Mouse (Mus musculus): Measurements from ENCODE around the gene Sesn3. TPM values are rescaled to one million over a fixed set of nuclear protein-coding genes. Genes with fewer than 3 reads are reported as not detected.

Sesn3 gene
- polyA plus RNA-seq, 1 experiment = 4.7 TPM

- Histone ChIP-seq H3K79me2 (ENCODE audit: control insufficient read depth, insufficient read depth) (no peaks in the 10 kb centered on the region), H3K27me3 (ENCODE audit: control insufficient read depth, insufficient read depth, insufficient read length) (no peaks in the 10 kb centered on the region), H3K36me3 (ENCODE audit: control insufficient read depth, insufficient read depth) (no peaks in the 10 kb centered on the region), H3K4me3 (no peak overlapping the region), H3ac (ENCODE audit: control insufficient read depth, insufficient read length) (no peak overlapping the region), H3K4me2 (ENCODE audit: low read depth) (no peak overlapping the region)
- TF ChIP-seq CEBPB (IDR thresholded peaks at IDR 0.05; ENCODE audit: insufficient read depth, poor library complexity, severe bottlenecking) (no peak), POLR2A (IDR thresholded peaks at IDR 0.05; ENCODE audit: insufficient read length, low read depth) (no peak), MAX (IDR thresholded peaks at IDR 0.05; ENCODE audit: low read depth) (no peak), REST (IDR thresholded peaks at IDR 0.05; ENCODE audit: insufficient read depth, insufficient read length) (no peak), TCF3 (IDR thresholded peaks at IDR 0.05; ENCODE audit: insufficient read length, low read depth) (no peak), TCF12 (IDR thresholded peaks at IDR 0.05; ENCODE audit: insufficient read depth, poor library complexity, severe bottlenecking) (no peak), E2F4 (IDR thresholded peaks at IDR 0.05; ENCODE audit: insufficient read depth) (no peak), SRF (IDR thresholded peaks at IDR 0.05; ENCODE audit: control insufficient read depth, insufficient read length, low read depth) (no peak), MYOD1 (IDR thresholded peaks at IDR 0.05; ENCODE audit: control insufficient read depth in 1 of 3, insufficient read length in 2 of 3, low read depth in 2 of 3) (no peak), POLR2AphosphoS2 (IDR thresholded peaks at IDR 0.05; ENCODE audit: insufficient read length, low read depth) (no peak), USF1 (IDR thresholded peaks at IDR 0.05; ENCODE audit: low read depth) (no peak), MYOG (IDR thresholded peaks at IDR 0.05; ENCODE audit: control insufficient read depth in 1 of 3, insufficient read depth in 1 of 3, insufficient read length in 2 of 3, low read depth in 2 of 3) (no peak)
Measured at GRCm38 (mm10) chr9:14376149-14376548, 101.3 kb downstream of the Sesn3 start.

- no peak overlapping the region for H3K4me2 ChIP-seq (ENCODE audit: low read depth)
- no peak overlapping the region for H3K4me3 ChIP-seq
- TF ChIP-seq POLR2A (IDR thresholded peaks at IDR 0.05; ENCODE audit: insufficient read length, low read depth) (no peak), E2F4 (IDR thresholded peaks at IDR 0.05; ENCODE audit: insufficient read depth) (no peak), MYOD1 (IDR thresholded peaks at IDR 0.05; ENCODE audit: control insufficient read depth in 1 of 3, insufficient read length in 2 of 3, low read depth in 2 of 3) (no peak), MYOG (IDR thresholded peaks at IDR 0.05; ENCODE audit: control insufficient read depth in 1 of 3, insufficient read depth in 1 of 3, insufficient read length in 2 of 3, low read depth in 2 of 3) (no peak), POLR2AphosphoS2 (IDR thresholded peaks at IDR 0.05; ENCODE audit: insufficient read length, low read depth) (no peak), CEBPB (IDR thresholded peaks at IDR 0.05; ENCODE audit: insufficient read depth, poor library complexity, severe bottlenecking) (no peak), TCF3 (IDR thresholded peaks at IDR 0.05; ENCODE audit: insufficient read length, low read depth) (no peak), MAX (IDR thresholded peaks at IDR 0.05; ENCODE audit: low read depth) (no peak), USF1 (IDR thresholded peaks at IDR 0.05; ENCODE audit: low read depth) (no peak), REST (IDR thresholded peaks at IDR 0.05; ENCODE audit: insufficient read depth, insufficient read length) (no peak), TCF12 (IDR thresholded peaks at IDR 0.05; ENCODE audit: insufficient read depth, poor library complexity, severe bottlenecking) (no peak), SRF (IDR thresholded peaks at IDR 0.05; ENCODE audit: control insufficient read depth, insufficient read length, low read depth) (no peak)
- no peaks in the 10 kb centered on the region for H3K36me3 ChIP-seq (ENCODE audit: control insufficient read depth, insufficient read depth)
- no peak overlapping the region for H3ac ChIP-seq (ENCODE audit: control insufficient read depth, insufficient read length)
- no peaks in the 10 kb centered on the region for H3K79me2 ChIP-seq (ENCODE audit: control insufficient read depth, insufficient read depth)
- no peaks in the 10 kb centered on the region for H3K27me3 ChIP-seq (ENCODE audit: control insufficient read depth, insufficient read depth, insufficient read length)
Measured at GRCm38 (mm10) chr9:14378151-14378550, 103.3 kb downstream of the Sesn3 start.

GRCm38 (mm10) chr9:14379769-14380385, 105.0 kb downstream of the Sesn3 start:
- peak overlapping the region; percentile 21 for H3ac ChIP-seq (ENCODE audit: control insufficient read depth, insufficient read length)
- H3K4me3 ChIP-seq = peak overlapping the region; percentile 50
- H3K36me3 ChIP-seq (ENCODE audit: control insufficient read depth, insufficient read depth) = no peaks in the 10 kb centered on the region
- H3K27me3 ChIP-seq (ENCODE audit: control insufficient read depth, insufficient read depth, insufficient read length) = no peaks in the 10 kb centered on the region
- no peaks in the 10 kb centered on the region for H3K79me2 ChIP-seq (ENCODE audit: control insufficient read depth, insufficient read depth)
- TF ChIP-seq SRF (IDR thresholded peaks at IDR 0.05; ENCODE audit: control insufficient read depth, insufficient read length, low read depth) = no peak
- no peak for TF ChIP-seq POLR2AphosphoS2 (IDR thresholded peaks at IDR 0.05; ENCODE audit: insufficient read length, low read depth)
- no peak for TF ChIP-seq TCF12 (IDR thresholded peaks at IDR 0.05; ENCODE audit: insufficient read depth, poor library complexity, severe bottlenecking)
- TF ChIP-seq REST (IDR thresholded peaks at IDR 0.05; ENCODE audit: insufficient read depth, insufficient read length) = no peak
- no peak for TF ChIP-seq MYOD1 (IDR thresholded peaks at IDR 0.05; ENCODE audit: control insufficient read depth in 1 of 3, insufficient read length in 2 of 3, low read depth in 2 of 3)
- peak overlapping the region; percentile 74 for H3K4me2 ChIP-seq (ENCODE audit: low read depth)

- H3K79me2 ChIP-seq (ENCODE audit: control insufficient read depth, insufficient read depth) = no peaks in the 10 kb centered on the region
- TF ChIP-seq E2F4 (IDR thresholded peaks at IDR 0.05; ENCODE audit: insufficient read depth) (no peak), MYOD1 (IDR thresholded peaks at IDR 0.05; ENCODE audit: control insufficient read depth in 1 of 3, insufficient read length in 2 of 3, low read depth in 2 of 3) (peak in 2 of 3 experiments; percentile 85 to 94), POLR2AphosphoS2 (IDR thresholded peaks at IDR 0.05; ENCODE audit: insufficient read length, low read depth) (peak; percentile 49), USF1 (IDR thresholded peaks at IDR 0.05; ENCODE audit: low read depth) (no peak), TCF12 (IDR thresholded peaks at IDR 0.05; ENCODE audit: insufficient read depth, poor library complexity, severe bottlenecking) (peak; percentile 3), POLR2A (IDR thresholded peaks at IDR 0.05; ENCODE audit: insufficient read length, low read depth) (peak; percentile 84), MYOG (IDR thresholded peaks at IDR 0.05; ENCODE audit: control insufficient read depth in 1 of 3, insufficient read depth in 1 of 3, insufficient read length in 2 of 3, low read depth in 2 of 3) (peak in 2 of 3 experiments; percentile 81 to 92), TCF3 (IDR thresholded peaks at IDR 0.05; ENCODE audit: insufficient read length, low read depth) (peak; percentile 21)
- H3K4me2 ChIP-seq (ENCODE audit: low read depth) = peak overlapping the region; percentile 74
- peak overlapping the region; percentile 50 for H3K4me3 ChIP-seq
- H3K36me3 ChIP-seq (ENCODE audit: control insufficient read depth, insufficient read depth) = no peaks in the 10 kb centered on the region
- no peaks in the 10 kb centered on the region for H3K27me3 ChIP-seq (ENCODE audit: control insufficient read depth, insufficient read depth, insufficient read length)
- H3ac ChIP-seq (ENCODE audit: control insufficient read depth, insufficient read length) = peak overlapping the region; percentile 21
Measured at GRCm38 (mm10) chr9:14380386-14381285, 105.8 kb downstream of the Sesn3 start.

Measured in myocyte (in vitro differentiated cells).